Mouse (Mus musculus) spleen, adult 2 months (tissue): Measurements from ENCODE around the gene Nrros.
A peak's percentile ranks its signal among the peaks of the same experiment; 100 is the strongest.

Experiments
- CTCF ChIP-seq: fragments of 200-500 bp; IDR thresholded peaks from 2 replicates; pipeline ENCODE4 v1.5.1; 2011; ENCODE audit warnings: mild to moderate bottlenecking, inconsistent platforms; ENCODE audit not compliant: insufficient read depth, insufficient read length, insufficient replicate concordance; ENCODE audit errors: extremely low read depth
- POLR2A ChIP-seq: fragments of 200-500 bp; IDR thresholded peaks from 2 replicates; pipeline ENCODE4 v1.6.1; 2011; ENCODE audit warnings: low read depth, low read length, inconsistent platforms

GRCm38 (mm10) chr16:32108170-32108569, 57.2 kb downstream of the Nrros start:
- peak; percentile 64; the same call in 1 of the 2 replicates for TF ChIP-seq CTCF
- TF ChIP-seq POLR2A, result no peak
